Mouse (Mus musculus): ENCODE results near the gene Tifab. TPM values are rescaled to one million over a fixed set of nuclear protein-coding genes. Genes with fewer than 3 reads are reported as not detected.

Tifab gene
- total and polyA plus RNA-seq, 3 experiments: 1.9 to 6.7 (median 4.7) TPM

- Histone ChIP-seq H3K79me2 (replicated peaks; ENCODE audit: control insufficient read depth, extremely low read depth, insufficient read depth, poor library complexity, severe bottlenecking) (peaks cover 30% of the 10 kb centered on the region), H3K4me2 (ENCODE audit: insufficient read depth, low read depth, poor library complexity, severe bottlenecking) (peak within 1 kb of the TSS; percentile 45), H3K9me3 (replicated peaks; ENCODE audit: low read length) (peaks cover 6% of the 10 kb centered on the region), H3K4me3 (replicated peaks in 1 of 3; ENCODE audit: low read depth in 2 of 3, low read length in 2 of 3, poor library complexity in 1 of 3) (peak within 1 kb of the TSS; percentile 78 to 94 (median 79)), H3K27me3 (replicated peaks) (peaks cover 3% of the 10 kb centered on the region), H3K4me1 (ENCODE audit: control insufficient read depth in 1 of 2, insufficient read depth in 2 of 2) (peaks cover 11 to 34% of the 10 kb centered on the region in 2 experiments), H3K36me3 (replicated peaks in 1 of 2; ENCODE audit: control insufficient read depth in 1 of 2, insufficient read depth in 1 of 2, low read length in 1 of 2) (peaks cover 0 to 17% of the 10 kb centered on the region in 2 experiments), H3K27ac (ENCODE audit: insufficient read depth, low read depth) (no peak within 1 kb of the TSS), H3K9ac (ENCODE audit: insufficient read depth, low read depth) (peak within 1 kb of the TSS; percentile 97)
- TF ChIP-seq MAFK (IDR thresholded peaks at IDR 0.05; ENCODE audit: insufficient replicate concordance, low read length): no peak
- no peak for TF ChIP-seq MAZ (IDR thresholded peaks at IDR 0.05; ENCODE audit: low read depth, low read length)
- TF ChIP-seq CTCF (conservative IDR thresholded peaks at IDR 0.05 in 1 of 2, IDR thresholded peaks at IDR 0.05 in 1 of 2; ENCODE audit: low read depth in 2 of 2, low read length in 2 of 2): no peak
- TF ChIP-seq TBP (conservative IDR thresholded peaks at IDR 0.05; ENCODE audit: low read depth, low read length): no peak
- no peak for TF ChIP-seq ZKSCAN1 (IDR thresholded peaks at IDR 0.05; ENCODE audit: borderline replicate concordance, low read depth, low read length)
- TF ChIP-seq GABPA (IDR thresholded peaks at IDR 0.05; ENCODE audit: insufficient replicate concordance, low read depth, low read length): no peak
- no peak for TF ChIP-seq EP300 (IDR thresholded peaks at IDR 0.05; ENCODE audit: low read length)
- TF ChIP-seq NRF1 (IDR thresholded peaks at IDR 0.05; ENCODE audit: low read depth, low read length): no peak
- no peak for TF ChIP-seq POLR2AphosphoS2 (IDR thresholded peaks at IDR 0.05; ENCODE audit: low read depth, low read length)
- no peak for TF ChIP-seq E2F4 (IDR thresholded peaks at IDR 0.05; ENCODE audit: insufficient replicate concordance, low read depth, low read length)
- no peak for TF ChIP-seq RAD21 (IDR thresholded peaks at IDR 0.05; ENCODE audit: low read depth, low read length)
- no peak for TF ChIP-seq ZMIZ1 (IDR thresholded peaks at IDR 0.05; ENCODE audit: low read depth, low read length)
- TF ChIP-seq TCF12 (IDR thresholded peaks at IDR 0.05; ENCODE audit: low read depth, low read length): no peak
- no peak for TF ChIP-seq MYC (IDR thresholded peaks at IDR 0.05; ENCODE audit: low read depth, low read length)
- no peak for TF ChIP-seq POLR2A (IDR thresholded peaks at IDR 0.05; ENCODE audit: low read depth, low read length)
- TF ChIP-seq ETS1 (conservative IDR thresholded peaks at IDR 0.05; ENCODE audit: low read depth, low read length): no peak
- dilution Hi-C loops (cut with MboI; ENCODE audit: extremely low pct_ligation_motif_present, extremely low pct_unique_long_range_greater_than_20kb, low sequenced_read_pairs) (no loop called here), in situ Hi-C loops (cut with MboI; ENCODE audit: low pct_ligation_motif_present, low pct_unique_long_range_greater_than_20kb, low sequenced_read_pairs) (no loop called here)
- DNase-seq (ENCODE audit: extremely low read depth): no peak
Measured at GRCm38 (mm10) chr13:56136200-56136599, 42.5 kb downstream of the Tifab start, which contains the start of gene H2afy. TSS of gene H2afy (minus strand) at chr13:56136361.

- Histone ChIP-seq H3K9ac (ENCODE audit: insufficient read depth, low read depth) (peak overlapping the region; percentile 97), H3K4me2 (ENCODE audit: insufficient read depth, low read depth, poor library complexity, severe bottlenecking) (peak overlapping the region; percentile 45), H3K79me2 (replicated peaks; ENCODE audit: control insufficient read depth, extremely low read depth, insufficient read depth, poor library complexity, severe bottlenecking) (peaks cover 37% of the 10 kb centered on the region), H3K36me3 (replicated peaks in 1 of 2; ENCODE audit: control insufficient read depth in 1 of 2, insufficient read depth in 1 of 2, low read length in 1 of 2) (peaks cover 0 to 22% of the 10 kb centered on the region in 2 experiments), H3K27me3 (replicated peaks) (peaks cover 3% of the 10 kb centered on the region), H3K4me1 (ENCODE audit: control insufficient read depth in 1 of 2, insufficient read depth in 2 of 2) (peaks cover 11 to 39% of the 10 kb centered on the region in 2 experiments), H3K27ac (ENCODE audit: insufficient read depth, low read depth) (no peak overlapping the region), H3K9me3 (replicated peaks; ENCODE audit: low read length) (peaks cover 6% of the 10 kb centered on the region), H3K4me3 (replicated peaks in 1 of 3; ENCODE audit: low read depth in 2 of 3, low read length in 2 of 3, poor library complexity in 1 of 3) (peak overlapping the region; percentile 78 to 94 (median 79))
- dilution Hi-C loops (cut with MboI; ENCODE audit: extremely low pct_ligation_motif_present, extremely low pct_unique_long_range_greater_than_20kb, low sequenced_read_pairs): no loop called here
- peak; percentile 60 for DNase-seq (ENCODE audit: extremely low read depth)
- in situ Hi-C loops (cut with MboI; ENCODE audit: low pct_ligation_motif_present, low pct_unique_long_range_greater_than_20kb, low sequenced_read_pairs): no loop called here
- TF ChIP-seq BHLHE40 (IDR thresholded peaks at IDR 0.05; ENCODE audit: low read depth, low read length) (no peak), CHD2 (IDR thresholded peaks at IDR 0.05; ENCODE audit: low read length) (peak; percentile 34; the same call in 1 of the 2 replicates), TCF12 (IDR thresholded peaks at IDR 0.05; ENCODE audit: low read depth, low read length) (peak; percentile 88), SIN3A (IDR thresholded peaks at IDR 0.05; ENCODE audit: low read length) (no peak), IRF4 (IDR thresholded peaks at IDR 0.05; ENCODE audit: low read depth, low read length) (peak; percentile 34), KAT2A (IDR thresholded peaks at IDR 0.05; ENCODE audit: insufficient replicate concordance, low read length) (peak; percentile 56; the same call in 1 of the 2 replicates), ZC3H11A (IDR thresholded peaks at IDR 0.05; ENCODE audit: low read depth, low read length) (no peak), ZNF384 (IDR thresholded peaks at IDR 0.05; ENCODE audit: low read depth, low read length) (no peak), NELFE (IDR thresholded peaks at IDR 0.05; ENCODE audit: low read depth, low read length) (peak; percentile 72), MAZ (IDR thresholded peaks at IDR 0.05; ENCODE audit: low read depth, low read length) (peak; percentile 39; the same call in 1 of the 2 replicates), MAX (IDR thresholded peaks at IDR 0.05; ENCODE audit: low read length) (0 out of 2 replicates have a peak, but pooled peaks have one; percentile 56), HCFC1 (IDR thresholded peaks at IDR 0.05; ENCODE audit: low read depth, low read length) (peak; percentile 71), POLR2A (IDR thresholded peaks at IDR 0.05; ENCODE audit: low read depth, low read length) (peak; percentile 75), UBTF (IDR thresholded peaks at IDR 0.05; ENCODE audit: low read depth, low read length) (peak; percentile 64; the same call in 1 of the 2 replicates), MXI1 (IDR thresholded peaks at IDR 0.05; ENCODE audit: low read depth, low read length) (peak; percentile 46; the same call in 1 of the 2 replicates), RCOR1 (conservative IDR thresholded peaks at IDR 0.05; ENCODE audit: low read depth, low read length) (no peak), ZKSCAN1 (IDR thresholded peaks at IDR 0.05; ENCODE audit: borderline replicate concordance, low read depth, low read length) (peak; percentile 85), MYC (IDR thresholded peaks at IDR 0.05; ENCODE audit: low read depth, low read length) (no peak), MEF2A (IDR thresholded peaks at IDR 0.05; ENCODE audit: borderline replicate concordance, low read depth, low read length) (peak; percentile 20; the same call in 1 of the 2 replicates)
Measured at GRCm38 (mm10) chr13:56135231-56136052, 43.2 kb downstream of the Tifab start.

Measured in CH12.LX (cell line).